Mouse (Mus musculus): ENCODE measurements around the gene Mrvi1.

DNA sequence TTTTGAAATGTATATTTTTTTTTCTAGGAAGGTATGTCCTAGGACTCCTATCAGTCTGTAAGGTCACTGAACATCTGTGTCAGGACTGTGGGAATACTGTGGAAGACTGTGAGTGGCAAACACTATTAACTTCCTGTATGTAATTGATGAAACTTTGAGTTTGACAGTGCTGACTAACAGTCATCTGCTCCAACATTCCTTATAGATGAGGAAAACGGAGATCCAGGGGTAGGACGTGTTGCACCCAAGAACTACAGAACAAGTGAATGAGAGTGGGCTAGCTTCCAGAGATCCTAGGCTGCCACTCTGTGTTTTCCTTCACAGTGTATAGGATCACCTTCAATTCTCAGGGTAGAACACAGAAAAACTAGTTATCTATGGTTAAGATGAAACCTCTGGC is 134.9 kb downstream of the Mrvi1 start:
- TF ChIP-seq POLR2A (IDR thresholded peaks at IDR 0.05; ENCODE audit: insufficient read depth, low read depth, low read length) (no peak), CTCF (IDR thresholded peaks at IDR 0.05; ENCODE audit: insufficient read depth, low read depth, low read length) (no peak)

Data from olfactory bulb, adult 2 months (tissue).